Mouse (Mus musculus): Measurements from ENCODE around the gene Gm17093.
"Not testable (repeated sequence)": the region's sequence is repeated elsewhere in the genome, so short reads cannot be mapped to it uniquely, and the experiment has no call there.

Gm17093 gene

DNA sequence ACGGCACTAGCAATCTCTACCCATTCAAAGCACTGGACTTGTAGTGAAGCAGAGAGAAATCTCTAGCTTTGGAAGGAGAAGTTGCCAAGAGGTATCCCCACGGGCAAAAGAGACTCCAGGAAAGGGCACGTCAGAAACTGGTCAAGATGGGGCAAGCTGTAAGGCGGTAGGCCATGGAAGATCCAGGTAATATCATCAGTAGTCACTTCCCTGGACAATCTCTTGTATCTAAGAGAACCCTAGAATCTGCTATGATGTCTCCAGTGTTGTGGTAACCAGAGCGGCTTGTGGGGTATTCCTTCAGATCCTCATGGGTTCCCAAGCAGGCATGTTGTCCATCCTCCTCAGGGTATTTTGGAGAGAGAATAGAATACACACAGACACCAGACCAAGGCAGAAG lies at the start of gene Gm17093:
Gm17093 (plus strand) TSS at position 301 of the 400 bp plus-strand sequence.
- DNase-seq, result not testable (repeated sequence)

- not testable (repeated sequence) for DNase-seq
Observed at GRCm38 (mm10) chr14:44492163-44492562, 25.9 kb upstream of the Gm17093 start, which contains the start of gene BC061237. Gene BC061237, plus strand, starts transcription at chr14:44492463.

GRCm38 (mm10) chr14:44547961-44548360 lies 29.9 kb downstream of the Gm17093 start:
- not testable (repeated sequence) for DNase-seq
